Mouse (Mus musculus): Measurements from ENCODE around the gene Tff2.

The Tff2 gene

GRCm38 (mm10) chr17:31144040-31145037 lies at the start of gene Tff2:
Gene Tff2, minus strand, starts transcription at chr17:31144282.
- DNase-seq (ENCODE audit: low spot score in 2 of 2), result no peak

GRCm38 (mm10) chr17:31193360-31193759 lies 49.3 kb upstream of the Tff2 start:
- DNase-seq (ENCODE audit: low spot score in 2 of 2), result no peak

- DNase-seq (ENCODE audit: low spot score in 2 of 2), result no peak
These were observed 48.6 kb upstream of the Tff2 start for GRCm38 (mm10) chr17:31192663-31193062.

- no peak for DNase-seq (ENCODE audit: low spot score in 2 of 2)
These were observed 47.7 kb upstream of the Tff2 start for GRCm38 (mm10) chr17:31191825-31192224.

- peak; percentile 29 to 34 for DNase-seq (ENCODE audit: low spot score in 2 of 2)
These were observed 43.3 kb upstream of the Tff2 start for GRCm38 (mm10) chr17:31187370-31187769.

GRCm38 (mm10) chr17:31184269-31184990 lies 40.3 kb upstream of the Tff2 start:
- no peak for DNase-seq (ENCODE audit: low spot score in 2 of 2)

GRCm38 (mm10) chr17:31183180-31183974 lies 39.3 kb upstream of the Tff2 start:
- peak; percentile 12 to 13 for DNase-seq (ENCODE audit: low spot score in 2 of 2)

- DNase-seq (ENCODE audit: low spot score in 2 of 2), result no peak
These were observed 37.4 kb upstream of the Tff2 start for GRCm38 (mm10) chr17:31181490-31181889.

- DNase-seq (ENCODE audit: low spot score in 2 of 2), result no peak
These were observed 32.2 kb upstream of the Tff2 start for GRCm38 (mm10) chr17:31176321-31176720.

- DNase-seq (ENCODE audit: low spot score in 2 of 2), result no peak
These were observed 25.7 kb upstream of the Tff2 start for GRCm38 (mm10) chr17:31169796-31170195.

GRCm38 (mm10) chr17:31165127-31165526 lies 21.0 kb upstream of the Tff2 start, which contains the start of gene Tff1:
Gene Tff1, minus strand, starts transcription at chr17:31165277.
- DNase-seq (ENCODE audit: low spot score in 2 of 2), result no peak

GRCm38 (mm10) chr17:31163821-31164220 lies 19.7 kb upstream of the Tff2 start:
- no peak for DNase-seq (ENCODE audit: low spot score in 2 of 2)

GRCm38 (mm10) chr17:31162607-31163006 lies 18.5 kb upstream of the Tff2 start:
- no peak for DNase-seq (ENCODE audit: low spot score in 2 of 2)

GRCm38 (mm10) chr17:31160291-31160690 lies 16.2 kb upstream of the Tff2 start:
- no peak for DNase-seq (ENCODE audit: low spot score in 2 of 2)

- no peak for DNase-seq (ENCODE audit: low spot score in 2 of 2)
These were observed 13.8 kb upstream of the Tff2 start for GRCm38 (mm10) chr17:31157921-31158320.

- DNase-seq (ENCODE audit: low spot score in 2 of 2), result no peak
These were observed 9.7 kb upstream of the Tff2 start for GRCm38 (mm10) chr17:31153785-31154184.

- no peak for DNase-seq (ENCODE audit: low spot score in 2 of 2)
These were observed 9.0 kb upstream of the Tff2 start for GRCm38 (mm10) chr17:31152966-31153499.

- no peak for DNase-seq (ENCODE audit: low spot score in 2 of 2)
These were observed 8.4 kb upstream of the Tff2 start for GRCm38 (mm10) chr17:31152512-31152911.

- DNase-seq (ENCODE audit: low spot score in 2 of 2), result no peak
These were observed 1.9 kb upstream of the Tff2 start for GRCm38 (mm10) chr17:31145998-31146397.

- DNase-seq (ENCODE audit: low spot score in 2 of 2), result no peak
These were observed 2.0 kb downstream of the Tff2 start for GRCm38 (mm10) chr17:31142116-31142515.

GRCm38 (mm10) chr17:31138398-31138797 lies 5.7 kb downstream of the Tff2 start:
- no peak for DNase-seq (ENCODE audit: low spot score in 2 of 2)

All from right cerebral cortex, postnatal 36 days (tissue).